Mouse (Mus musculus) right cerebral cortex, postnatal 25 days (tissue): ENCODE data around the gene Fubp1.
"Not testable (repeated sequence)": the region's sequence is repeated elsewhere in the genome, so short reads cannot be mapped to it uniquely, and the experiment has no call there.

ENCODE experiments used
- DNase-seq: peaks from one replicate; pipeline ENCODE4 v3.0.0; 2022

The Fubp1 gene

GRCm38 (mm10) chr3:152193635-152194097, 16.6 kb upstream of the Fubp1 start:
- DNase-seq = peak; percentile 87

GRCm38 (mm10) chr3:152197246-152197645, 13.0 kb upstream of the Fubp1 start:
- not testable (repeated sequence) for DNase-seq

- DNase-seq = no peak
Observed at GRCm38 (mm10) chr3:152199125-152199524, 11.1 kb upstream of the Fubp1 start.

GRCm38 (mm10) chr3:152201181-152201580, 9.0 kb upstream of the Fubp1 start:
- DNase-seq = no peak

GRCm38 (mm10) chr3:152201651-152202050, 8.6 kb upstream of the Fubp1 start:
- DNase-seq = no peak

GRCm38 (mm10) chr3:152202942-152203341, 7.3 kb upstream of the Fubp1 start:
- DNase-seq = no peak

- DNase-seq = no peak
Observed at GRCm38 (mm10) chr3:152203411-152203810, 6.8 kb upstream of the Fubp1 start.

- DNase-seq = no peak
Observed at GRCm38 (mm10) chr3:152203996-152204395, 6.2 kb upstream of the Fubp1 start.

- no peak for DNase-seq
Observed at GRCm38 (mm10) chr3:152204577-152204976, 5.6 kb upstream of the Fubp1 start.

- DNase-seq = no peak
Observed at GRCm38 (mm10) chr3:152207156-152207555, 3.1 kb upstream of the Fubp1 start.

GRCm38 (mm10) chr3:152208096-152208885, 1.9 kb upstream of the Fubp1 start:
- DNase-seq = no peak

- DNase-seq = no peak
Observed at GRCm38 (mm10) chr3:152209177-152209966, 850 bp upstream of the Fubp1 start.

- DNase-seq = peak; percentile 74
Observed at GRCm38 (mm10) chr3:152210728-152211391, 638 bp downstream of the Fubp1 start.

- DNase-seq = no peak
Observed at GRCm38 (mm10) chr3:152211731-152212279, 1.6 kb downstream of the Fubp1 start.

GRCm38 (mm10) chr3:152213416-152213815, 3.2 kb downstream of the Fubp1 start:
- no peak for DNase-seq

- DNase-seq = no peak
Observed at GRCm38 (mm10) chr3:152224918-152225317, 14.7 kb downstream of the Fubp1 start.

GRCm38 (mm10) chr3:152225906-152226305, 15.7 kb downstream of the Fubp1 start:
- DNase-seq = no peak

- no peak for DNase-seq
Observed at GRCm38 (mm10) chr3:152228843-152229242, 18.6 kb downstream of the Fubp1 start.

GRCm38 (mm10) chr3:152229271-152229670, 19.0 kb downstream of the Fubp1 start:
- DNase-seq = no peak

GRCm38 (mm10) chr3:152231333-152232100, 21.3 kb downstream of the Fubp1 start:
- DNase-seq = no peak

- DNase-seq = no peak
Observed at GRCm38 (mm10) chr3:152235238-152235637, 25.0 kb downstream of the Fubp1 start.

GRCm38 (mm10) chr3:152235805-152236204, 25.6 kb downstream of the Fubp1 start:
- DNase-seq = no peak
